Mouse (Mus musculus) heart, adult 2 months (tissue): ENCODE data around the gene Zcchc3. TPM values are rescaled to one million over a fixed set of nuclear protein-coding genes. Genes with fewer than 3 reads are reported as not detected.
A peak's percentile ranks its signal among the peaks of the same experiment; 100 is the strongest.
"Not testable (repeated sequence)": the region's sequence is repeated elsewhere in the genome, so short reads cannot be mapped to it uniquely, and the experiment has no call there.

Experiments
- DNase-seq, 2 experiments: peaks; one replicate each; pipeline ENCODE4 v3.0.0; 2021
- H3K27ac ChIP-seq: fragments of 200-600 bp; 2 replicates; pipeline ENCODE4 v1.8.1; 2022
- H3K27me3 ChIP-seq: fragments of 200-500 bp; 2 replicates; pipeline ENCODE4 v1.6.1; 2012; ENCODE audit warnings: mild to moderate bottlenecking, low read length, inconsistent platforms, mixed read lengths; ENCODE audit not compliant: control insufficient read depth, insufficient read depth
- H3K36me3 ChIP-seq: fragments of 200-500 bp; 2 replicates; pipeline ENCODE4 v1.6.1; 2012; ENCODE audit warnings: low read length, inconsistent platforms; ENCODE audit not compliant: control insufficient read depth, insufficient read depth
- H3K4me1 ChIP-seq: fragments of 200-500 bp; 2 replicates; pipeline ENCODE4 v1.6.1; 2011; ENCODE audit warnings: low read length; ENCODE audit not compliant: control insufficient read depth, insufficient read depth
- H3K4me3 ChIP-seq: fragments of 200-600 bp; 2 replicates; pipeline ENCODE4 v1.8.1; 2022
- H3K79me2 ChIP-seq: fragments of 200-500 bp; replicated peaks from 2 replicates; pipeline ENCODE4 v1.6.1; 2012; ENCODE audit warnings: mild to moderate bottlenecking, inconsistent platforms, low read length, moderate library complexity, mixed read lengths; ENCODE audit not compliant: control insufficient read depth, insufficient read depth
- H3K9ac ChIP-seq: fragments of 200-500 bp; 2 replicates; pipeline ENCODE4 v1.6.1; 2012; ENCODE audit warnings: low read depth, mild to moderate bottlenecking, control low read depth, inconsistent platforms, low read length, mixed read lengths
- CTCF ChIP-seq: fragments of 200-600 bp; IDR thresholded peaks from 2 replicates; pipeline ENCODE4 v1.8.1; 2022; ENCODE audit warnings: antibody characterized with exemption, mild to moderate bottlenecking, moderate library complexity
- EP300 ChIP-seq: fragments of 200-500 bp; IDR thresholded peaks from 2 replicates; pipeline ENCODE4 v1.6.1; 2011; ENCODE audit warnings: low read depth, low read length, control low read depth; ENCODE audit not compliant: insufficient read depth
- POLR2A ChIP-seq: fragments of 200-500 bp; IDR thresholded peaks from 2 replicates; pipeline ENCODE4 v1.6.1; 2011; ENCODE audit warnings: mild to moderate bottlenecking, low read depth, low read length, control low read depth; ENCODE audit not compliant: insufficient read depth
- WGBS: fragments of 180-500 bp; shearing (Covaris S2); methylation state at CpG from one replicate; pipeline ENCODE4 v1.1.7; 2018; 5-methylcytosine and 5-hydroxymethylcytosine counted together
- intact Hi-C: fragments of 180-260 bp; cut with DNase I; formaldehyde crosslinking; loops from one replicate; pipeline ENCODE4 v1.15.1; 2025
- polyA plus RNA-seq: library from polyadenylated mRNA; depleted of rRNA; stranded (reverse); fragments of >200 nt; gene quantifications from 2 replicates; pipeline ENCODE4 v1.2.3, GENCODE M21; 2012
- total RNA-seq, 2 experiments: library from RNA; stranded (reverse); gene quantifications; 2 replicates each; pipeline ENCODE4 v1.2.3; 2021

Gene Zcchc3
- total and polyA plus RNA-seq, 3 experiments = 4.0 to 9.1 (median 6.7) TPM

- DNase-seq, H3K4me1 ChIP-seq, H3K4me3 ChIP-seq, H3K36me3 ChIP-seq, intact Hi-C loops, H3K9ac ChIP-seq, H3K79me2 ChIP-seq, H3K27me3 ChIP-seq, H3K27ac ChIP-seq: not testable (repeated sequence)
- 80% methylated on average over 2 of the region's 2 CpGs for WGBS
- peak; percentile 28 for TF ChIP-seq CTCF
Observed at GRCm38 (mm10) chr2:152428481-152428880, 13.7 kb upstream of the Zcchc3 start.

DNA sequence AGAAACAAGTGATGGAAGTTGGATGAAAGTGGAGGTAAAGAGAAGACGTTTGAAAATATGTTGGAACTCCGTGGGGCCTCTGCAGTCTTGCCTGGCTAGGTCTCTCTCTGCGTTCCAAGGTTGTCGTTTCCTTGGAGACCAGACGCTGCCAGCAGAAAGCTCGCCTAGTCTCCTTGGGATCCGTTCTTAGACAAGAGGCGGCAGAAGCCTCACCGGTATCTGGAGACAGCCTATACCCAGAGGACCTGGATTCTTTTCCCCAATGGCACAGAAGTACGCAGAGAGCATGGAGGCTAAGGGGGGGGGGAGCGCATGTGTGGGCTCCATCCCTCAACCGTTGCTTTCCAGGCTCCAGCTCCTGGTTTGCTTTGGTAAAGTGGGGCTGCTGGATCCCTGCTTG is 12.7 kb upstream of the Zcchc3 start:
- no peak overlapping the region for H3K27ac ChIP-seq
- H3K4me1 ChIP-seq = no peaks in the 10 kb centered on the region
- 21% methylated on average over 12 of the region's 12 CpGs for WGBS
- intact Hi-C loops = no loop called here
- H3K4me3 ChIP-seq = no peak overlapping the region
- no peak for DNase-seq
- H3K79me2 ChIP-seq = no peaks in the 10 kb centered on the region
- H3K36me3 ChIP-seq = no peaks in the 10 kb centered on the region
- no peaks in the 10 kb centered on the region for H3K27me3 ChIP-seq
- no peak overlapping the region for H3K9ac ChIP-seq
- TF ChIP-seq CTCF (no peak), EP300 (no peak), POLR2A (no peak)

GRCm38 (mm10) chr2:152415786-152416185 is 959 bp upstream of the Zcchc3 start:
- Histone ChIP-seq H3K4me3 (no peak overlapping the region), H3K9ac (no peak overlapping the region), H3K27me3 (no peaks in the 10 kb centered on the region), H3K36me3 (no peaks in the 10 kb centered on the region), H3K4me1 (peaks cover 3% of the 10 kb centered on the region), H3K27ac (no peak overlapping the region), H3K79me2 (no peaks in the 10 kb centered on the region)
- 97% methylated on average over 3 of the region's 3 CpGs for WGBS
- intact Hi-C loops = loop anchor here (2.0 kb wide), 2 partner anchors 19 to 21 kb away; no protein-coding TSS in a partner anchor
- no peak for TF ChIP-seq POLR2A
- no peak for DNase-seq

- Histone ChIP-seq H3K36me3 (no peaks in the 10 kb centered on the region), H3K9ac (peak within 1 kb of the TSS; percentile 93), H3K79me2 (no peaks in the 10 kb centered on the region), H3K4me3 (peak within 1 kb of the TSS; percentile 61), H3K27ac (peak within 1 kb of the TSS; percentile 90), H3K27me3 (no peaks in the 10 kb centered on the region), H3K4me1 (peaks cover 8% of the 10 kb centered on the region)
- DNase-seq = no peak
- TF ChIP-seq EP300 (no peak), POLR2A (no peak), CTCF (no peak)
- 30% methylated on average over 4 of the region's 4 CpGs for WGBS
- intact Hi-C loops = loop anchor here (2.0 kb wide), 2 partner anchors 18 to 22 kb away; no protein-coding TSS in a partner anchor
Observed at GRCm38 (mm10) chr2:152415287-152415686, 460 bp upstream of the Zcchc3 start, which contains the start of gene 6820408C15Rik. TSS of gene 6820408C15Rik (plus strand) at chr2:152415587.

DNA sequence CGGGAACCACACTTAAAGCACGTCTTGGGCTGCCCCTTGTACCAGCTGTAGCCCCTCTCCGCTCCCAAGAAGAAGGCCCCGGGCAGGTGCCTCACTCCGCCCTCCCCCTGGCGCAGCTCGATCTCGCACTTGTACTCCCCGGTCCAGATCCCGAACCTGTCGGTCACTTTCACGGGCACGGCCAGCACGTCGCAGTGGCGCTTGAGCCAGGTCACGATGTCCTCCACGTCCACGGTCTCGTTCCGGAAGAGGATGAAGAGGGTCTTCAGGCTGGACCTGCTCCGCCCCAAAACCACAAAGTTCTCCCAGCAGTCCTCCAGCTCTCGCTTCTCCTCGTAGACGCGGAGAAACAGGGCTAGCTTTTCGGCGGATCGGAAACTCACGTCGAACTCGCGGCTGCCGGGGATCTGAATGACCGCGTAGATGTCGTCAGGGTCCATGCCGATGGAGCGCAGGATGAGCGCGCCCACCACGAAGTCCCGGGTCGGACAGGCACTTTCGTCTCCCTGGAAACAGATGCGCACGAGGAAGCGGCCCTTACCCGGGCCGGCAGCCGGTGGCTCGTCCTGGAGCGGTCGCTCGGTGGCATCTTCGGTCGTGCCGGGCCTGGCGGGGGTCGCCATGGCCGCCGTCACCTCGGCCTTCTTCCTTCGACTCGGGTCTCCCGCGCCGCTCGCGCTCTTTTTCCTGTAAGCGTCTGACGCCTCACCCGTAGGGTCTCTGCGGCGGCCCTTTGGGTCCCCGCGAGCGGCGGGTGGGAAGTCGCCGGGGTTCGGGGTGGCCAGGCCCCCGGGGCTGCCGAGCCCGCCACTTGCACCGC is 852 bp downstream of the Zcchc3 start:
- H3K4me3 ChIP-seq = peak overlapping the region; percentile 61
- TF ChIP-seq CTCF (no peak), POLR2A (no peak), EP300 (no peak)
- intact Hi-C loops = loop anchor here (2.0 kb wide), 2 partner anchors 17 to 23 kb away; no protein-coding TSS in a partner anchor
- peak; percentile 48 to 61 for DNase-seq
- H3K36me3 ChIP-seq = no peaks in the 10 kb centered on the region
- peak overlapping the region; percentile 93 for H3K9ac ChIP-seq
- no peaks in the 10 kb centered on the region for H3K27me3 ChIP-seq
- peaks cover 8% of the 10 kb centered on the region for H3K4me1 ChIP-seq
- H3K79me2 ChIP-seq = no peaks in the 10 kb centered on the region
- peak overlapping the region; percentile 90 for H3K27ac ChIP-seq
- 2% methylated on average over 86 of the region's 86 CpGs for whole genome bisulfite sequencing

- intact Hi-C loops = no loop called here
- Histone ChIP-seq H3K4me3 (peak overlapping the region; percentile 61), H3K27me3 (no peaks in the 10 kb centered on the region), H3K79me2 (no peaks in the 10 kb centered on the region), H3K27ac (peak overlapping the region; percentile 90; the same call in 1 of the 2 replicates), H3K9ac (peak overlapping the region; percentile 93), H3K36me3 (no peaks in the 10 kb centered on the region), H3K4me1 (peaks cover 8% of the 10 kb centered on the region)
- peak in 1 of 2 experiments; percentile 35 for DNase-seq
- TF ChIP-seq CTCF = no peak
- no peak for TF ChIP-seq POLR2A
- TF ChIP-seq EP300 = no peak
- WGBS = 24% methylated on average over 21 of the region's 21 CpGs
Observed at GRCm38 (mm10) chr2:152413158-152413764, 1.6 kb downstream of the Zcchc3 start.
